Mouse (Mus musculus) hindbrain, embryonic 16.5 days (tissue): ENCODE results near the gene Micu1. TPM values are rescaled to one million over a fixed set of nuclear protein-coding genes. Genes with fewer than 3 reads are reported as not detected.
"Not testable (repeated sequence)": the region's sequence is repeated elsewhere in the genome, so short reads cannot be mapped to it uniquely, and the experiment has no call there.

Source experiments
- ATAC-seq: fragments of 200-750 bp; cut with Nextera tagmentation; 2 replicates; pipeline ENCODE4 v1.8.0; 2017; ENCODE audit warnings: moderate TSS enrichment, moderate library complexity
- H3K27ac ChIP-seq: fragments of 300-500 bp; sonication (generic); 2 replicates; pipeline ENCODE4 v1.5.1; 2014; ENCODE audit warnings: low read depth, mild to moderate bottlenecking, control low read depth, low read length, moderate library complexity
- H3K27me3 ChIP-seq: fragments of 300-500 bp; sonication (generic); replicated peaks from 2 replicates; pipeline ENCODE4 v1.6.1; 2014; ENCODE audit warnings: low read length; ENCODE audit not compliant: control insufficient read depth, insufficient read depth
- H3K36me3 ChIP-seq: fragments of 300-500 bp; sonication (generic); 2 replicates; pipeline ENCODE4 v1.6.1; 2014; ENCODE audit warnings: mild to moderate bottlenecking, low read length, moderate library complexity, mixed read lengths; ENCODE audit not compliant: control insufficient read depth, insufficient read depth
- H3K4me1 ChIP-seq: fragments of 300-500 bp; sonication (generic); 2 replicates; pipeline ENCODE4 v1.6.1; 2014; ENCODE audit warnings: low read depth, low read length; ENCODE audit not compliant: control insufficient read depth, insufficient read depth
- H3K4me2 ChIP-seq: fragments of 300-500 bp; sonication (generic); 2 replicates; pipeline ENCODE4 v1.6.1; 2014; ENCODE audit warnings: mild to moderate bottlenecking, low read length, control low read depth, moderate library complexity
- H3K4me3 ChIP-seq: fragments of 300-500 bp; sonication (generic); 2 replicates; pipeline ENCODE4 v1.5.1; 2014; ENCODE audit warnings: mild to moderate bottlenecking, low read length, control low read depth, moderate library complexity
- H3K9ac ChIP-seq: fragments of 300-500 bp; sonication (generic); 2 replicates; pipeline ENCODE4 v1.6.1; 2014; ENCODE audit warnings: low read depth, mild to moderate bottlenecking, control low read depth, low read length, moderate library complexity
- H3K9me3 ChIP-seq: fragments of 300-500 bp; sonication (generic); 2 replicates; pipeline ENCODE4 v1.6.1; 2014; ENCODE audit warnings: mild to moderate bottlenecking, low read length, moderate library complexity; ENCODE audit not compliant: control insufficient read depth
- WGBS: fragments of 180-500 bp; shearing (Covaris S2); extraction: QIAGEN DNeasy Blood & Tissue Kit; methylation state at CpG from one replicate; pipeline ENCODE4 v1.1.7; 2014; 5-methylcytosine and 5-hydroxymethylcytosine counted together
- polyA plus RNA-seq: library from polyadenylated mRNA; unstranded; fragments of >200 nt; fragmentation: Nextera tagmentation; extraction: Ambion mirVana; gene quantifications from 2 replicates; pipeline ENCODE4 v1.2.1, GENCODE M21; 2015

Micu1 gene
- polyA plus RNA-seq: 85.0 and 87.1 TPM in 2 replicates

GRCm38 (mm10) chr10:59702207-59703032 is at the start of gene Micu1:
Gene Micu1 (plus strand): TSS chr10:59702477.
- under 1% methylated on average over 47 of the region's 48 CpGs for WGBS
- Histone ChIP-seq H3K4me1 (peaks cover 8% of the 10 kb centered on the region), H3K9me3 (no peaks in the 10 kb centered on the region), H3K27ac (peak within 1 kb of the TSS; percentile 73), H3K9ac (peak within 1 kb of the TSS; percentile 72), H3K36me3 (no peaks in the 10 kb centered on the region), H3K4me3 (peak within 1 kb of the TSS; percentile 71), H3K4me2 (peak within 1 kb of the TSS; percentile 80), H3K27me3 (no peaks in the 10 kb centered on the region)
- peak; percentile 99 for ATAC-seq

GRCm38 (mm10) chr10:59656799-59657198 is 45.5 kb upstream of the Micu1 start:
- Histone ChIP-seq H3K4me1 (no peaks in the 10 kb centered on the region), H3K4me2 (no peak overlapping the region), H3K4me3 (no peak overlapping the region), H3K27ac (no peak overlapping the region), H3K9ac (no peak overlapping the region), H3K9me3 (peaks cover 4% of the 10 kb centered on the region), H3K36me3 (no peaks in the 10 kb centered on the region), H3K27me3 (no peaks in the 10 kb centered on the region)
- ATAC-seq: no peak
- 79% methylated on average over 13 of the region's 13 CpGs for WGBS

- no peaks in the 10 kb centered on the region for H3K36me3 ChIP-seq
- H3K4me3 ChIP-seq: no peak overlapping the region
- WGBS: 87% methylated on average over 2 of the region's 2 CpGs
- no peak overlapping the region for H3K27ac ChIP-seq
- no peaks in the 10 kb centered on the region for H3K27me3 ChIP-seq
- H3K4me2 ChIP-seq: no peak overlapping the region
- ATAC-seq: no peak
- H3K9ac ChIP-seq: no peak overlapping the region
- H3K9me3 ChIP-seq: peaks cover 4% of the 10 kb centered on the region
- H3K4me1 ChIP-seq: peaks cover 4% of the 10 kb centered on the region
These were observed 37.5 kb upstream of the Micu1 start for GRCm38 (mm10) chr10:59664765-59665164.

- no peak overlapping the region for H3K4me2 ChIP-seq
- no peak overlapping the region for H3K27ac ChIP-seq
- no peak overlapping the region for H3K9ac ChIP-seq
- no peak overlapping the region for H3K4me3 ChIP-seq
- no peaks in the 10 kb centered on the region for H3K9me3 ChIP-seq
- ATAC-seq: no peak
- H3K4me1 ChIP-seq: peaks cover 4% of the 10 kb centered on the region
- 71% methylated on average over 13 of the region's 13 CpGs for WGBS
- no peaks in the 10 kb centered on the region for H3K36me3 ChIP-seq
- no peaks in the 10 kb centered on the region for H3K27me3 ChIP-seq
These were observed 36.6 kb upstream of the Micu1 start for GRCm38 (mm10) chr10:59665503-59666291.

GRCm38 (mm10) chr10:59667377-59667776 is 34.9 kb upstream of the Micu1 start:
- H3K36me3 ChIP-seq: no peaks in the 10 kb centered on the region
- H3K4me1 ChIP-seq: peaks cover 4% of the 10 kb centered on the region
- ATAC-seq: peak; percentile 61
- no peak overlapping the region for H3K4me2 ChIP-seq
- no peaks in the 10 kb centered on the region for H3K9me3 ChIP-seq
- H3K4me3 ChIP-seq: no peak overlapping the region
- no peak overlapping the region for H3K9ac ChIP-seq
- 0 out of 2 replicates have a peak overlapping the region, but pooled peaks have one; percentile 34 for H3K27ac ChIP-seq
- no peaks in the 10 kb centered on the region for H3K27me3 ChIP-seq
- WGBS: 33% methylated on average over 6 of the region's 6 CpGs

- WGBS: 70% methylated on average over 7 of the region's 7 CpGs
- Histone ChIP-seq H3K27me3 (no peaks in the 10 kb centered on the region), H3K36me3 (no peaks in the 10 kb centered on the region), H3K4me2 (no peak overlapping the region), H3K27ac (no peak overlapping the region), H3K4me3 (no peak overlapping the region), H3K9ac (no peak overlapping the region), H3K4me1 (peaks cover 4% of the 10 kb centered on the region), H3K9me3 (no peaks in the 10 kb centered on the region)
- no peak for ATAC-seq
These were observed 33.8 kb upstream of the Micu1 start for GRCm38 (mm10) chr10:59668491-59668890.

- ATAC-seq: no peak
- Histone ChIP-seq H3K27me3 (no peaks in the 10 kb centered on the region), H3K4me3 (no peak overlapping the region), H3K27ac (no peak overlapping the region), H3K36me3 (no peaks in the 10 kb centered on the region), H3K9ac (no peak overlapping the region), H3K4me1 (no peaks in the 10 kb centered on the region), H3K9me3 (peaks cover 2% of the 10 kb centered on the region; the same call in 1 of the 2 replicates), H3K4me2 (no peak overlapping the region)
- 90% methylated on average over 1 of the region's 1 CpGs for WGBS
These were observed 24.4 kb upstream of the Micu1 start for GRCm38 (mm10) chr10:59677836-59678235.

GRCm38 (mm10) chr10:59679189-59679588 is 23.1 kb upstream of the Micu1 start:
- no peak overlapping the region for H3K9ac ChIP-seq
- H3K4me1 ChIP-seq: no peaks in the 10 kb centered on the region
- ATAC-seq: no peak
- 85% methylated on average over 2 of the region's 2 CpGs for WGBS
- peaks cover 2% of the 10 kb centered on the region; the same call in 1 of the 2 replicates for H3K9me3 ChIP-seq
- no peaks in the 10 kb centered on the region for H3K36me3 ChIP-seq
- no peak overlapping the region for H3K4me3 ChIP-seq
- no peak overlapping the region for H3K4me2 ChIP-seq
- no peaks in the 10 kb centered on the region for H3K27me3 ChIP-seq
- H3K27ac ChIP-seq: no peak overlapping the region

- 97% methylated on average over 3 of the region's 3 CpGs for WGBS
- H3K9ac ChIP-seq, H3K4me1 ChIP-seq, H3K36me3 ChIP-seq, H3K4me2 ChIP-seq, H3K27me3 ChIP-seq, H3K27ac ChIP-seq, H3K4me3 ChIP-seq, ATAC-seq, H3K9me3 ChIP-seq: not testable (repeated sequence)
These were observed 16.7 kb upstream of the Micu1 start for GRCm38 (mm10) chr10:59685586-59685985.
